Mouse (Mus musculus) forebrain, embryonic 13.5 days (tissue): ENCODE results near the gene Slc43a3. TPM values are rescaled to one million over a fixed set of nuclear protein-coding genes. Genes with fewer than 3 reads are reported as not detected.
A peak's percentile ranks its signal among the peaks of the same experiment; 100 is the strongest.

Experiments
- ATAC-seq: fragments of 200-750 bp; cut with Nextera tagmentation; 2 replicates; pipeline ENCODE4 v1.8.0; 2017
- H3K27ac ChIP-seq: fragments of 300-500 bp; sonication (generic); 2 replicates; pipeline ENCODE4 v1.5.1; 2015; ENCODE audit warnings: inconsistent platforms, mild to moderate bottlenecking, moderate library complexity
- H3K27me3 ChIP-seq: fragments of 300-500 bp; sonication (generic); 2 replicates; pipeline ENCODE4 v1.6.1; 2015; ENCODE audit warnings: mild to moderate bottlenecking, inconsistent platforms
- H3K36me3 ChIP-seq: fragments of 300-500 bp; sonication (generic); 2 replicates; pipeline ENCODE4 v1.6.1; 2015; ENCODE audit warnings: mild to moderate bottlenecking, inconsistent platforms; ENCODE audit not compliant: poor library complexity, severe bottlenecking
- H3K4me1 ChIP-seq: fragments of 300-500 bp; sonication (generic); 2 replicates; pipeline ENCODE4 v1.6.1; 2015; ENCODE audit warnings: inconsistent platforms
- H3K4me2 ChIP-seq: fragments of 300-500 bp; sonication (generic); 2 replicates; pipeline ENCODE4 v1.6.1; 2015; ENCODE audit warnings: inconsistent platforms, mild to moderate bottlenecking, moderate library complexity
- H3K4me3 ChIP-seq: fragments of 300-500 bp; sonication (generic); 2 replicates; pipeline ENCODE4 v1.5.1; 2015; ENCODE audit warnings: mild to moderate bottlenecking, inconsistent platforms
- H3K9ac ChIP-seq: fragments of 300-500 bp; sonication (generic); 2 replicates; pipeline ENCODE4 v1.6.1; 2015; ENCODE audit warnings: mild to moderate bottlenecking, inconsistent platforms
- H3K9me3 ChIP-seq: fragments of 300-500 bp; sonication (generic); replicated peaks from 2 replicates; pipeline ENCODE4 v1.6.1; 2016; ENCODE audit warnings: inconsistent platforms
- WGBS: fragments of 180-500 bp; shearing (Covaris S2); methylation state at CpG from one replicate; pipeline ENCODE4 v1.1.7; 2015; 5-methylcytosine and 5-hydroxymethylcytosine counted together
- polyA plus RNA-seq: library from polyadenylated mRNA; unstranded; fragments of >200 nt; fragmentation: Nextera tagmentation; extraction: Ambion mirVana; gene quantifications from 2 replicates; pipeline ENCODE4 v1.2.1, GENCODE M21; 2015

Slc43a3 gene
- polyA plus RNA-seq, 1 experiment from 2014 or later: 6.6 TPM

GRCm38 (mm10) chr2:84939711-84940110 is 3.3 kb downstream of the Slc43a3 start:
- Histone ChIP-seq H3K4me2 (no peak overlapping the region), H3K4me3 (no peak overlapping the region), H3K36me3 (no peaks in the 10 kb centered on the region), H3K27ac (no peak overlapping the region), H3K9ac (no peak overlapping the region), H3K4me1 (peaks cover 4% of the 10 kb centered on the region), H3K27me3 (no peaks in the 10 kb centered on the region), H3K9me3 (no peaks in the 10 kb centered on the region)
- no peak for ATAC-seq
- WGBS: 93% methylated on average over 6 of the region's 6 CpGs

- Histone ChIP-seq H3K4me2 (no peak overlapping the region), H3K9ac (no peak overlapping the region)
- 88% methylated on average over 2 of the region's 2 CpGs for WGBS
These were observed 5.0 kb downstream of the Slc43a3 start for GRCm38 (mm10) chr2:84941332-84941731.

GRCm38 (mm10) chr2:84941795-84942194 is 5.4 kb downstream of the Slc43a3 start:
- H3K27ac ChIP-seq: no peak overlapping the region
- H3K27me3 ChIP-seq: no peaks in the 10 kb centered on the region
- no peak overlapping the region for H3K4me2 ChIP-seq
- ATAC-seq: no peak
- no peak overlapping the region for H3K4me3 ChIP-seq
- no peaks in the 10 kb centered on the region; the same call in 1 of the 2 replicates for H3K4me1 ChIP-seq
- H3K36me3 ChIP-seq: no peaks in the 10 kb centered on the region
- no peak overlapping the region for H3K9ac ChIP-seq
- no peaks in the 10 kb centered on the region for H3K9me3 ChIP-seq
- 86% methylated on average over 4 of the region's 4 CpGs for WGBS

More at GRCm38 (mm10) chr2:84941332-84941731, 5.0 kb downstream of the Slc43a3 start:
- H3K36me3 ChIP-seq: no peaks in the 10 kb centered on the region
- no peak overlapping the region for H3K4me3 ChIP-seq
- no peak for ATAC-seq
- H3K4me1 ChIP-seq: no peaks in the 10 kb centered on the region; the same call in 1 of the 2 replicates
- no peaks in the 10 kb centered on the region for H3K9me3 ChIP-seq
- no peaks in the 10 kb centered on the region for H3K27me3 ChIP-seq
- H3K27ac ChIP-seq: no peak overlapping the region

GRCm38 (mm10) chr2:84947154-84947771 is 10.9 kb downstream of the Slc43a3 start:
- 87% methylated on average over 3 of the region's 3 CpGs for WGBS
- Histone ChIP-seq H3K36me3 (no peaks in the 10 kb centered on the region), H3K4me2 (no peak overlapping the region), H3K4me1 (no peaks in the 10 kb centered on the region), H3K27me3 (no peaks in the 10 kb centered on the region), H3K27ac (no peak overlapping the region), H3K4me3 (no peak overlapping the region), H3K9me3 (no peaks in the 10 kb centered on the region), H3K9ac (no peak overlapping the region)
- ATAC-seq: peak; percentile 48; the same call in 1 of the 2 replicates

- 86% methylated on average over 7 of the region's 7 CpGs for WGBS
These were observed 11.9 kb downstream of the Slc43a3 start for GRCm38 (mm10) chr2:84948252-84948651.

GRCm38 (mm10) chr2:84948721-84949120 is 12.3 kb downstream of the Slc43a3 start:
- WGBS: 90% methylated on average over 2 of the region's 2 CpGs
- Histone ChIP-seq H3K9ac (no peak overlapping the region), H3K9me3 (no peaks in the 10 kb centered on the region), H3K27me3 (no peaks in the 10 kb centered on the region), H3K4me1 (no peaks in the 10 kb centered on the region), H3K4me2 (no peak overlapping the region), H3K4me3 (no peak overlapping the region), H3K36me3 (no peaks in the 10 kb centered on the region), H3K27ac (no peak overlapping the region)
- ATAC-seq: 0 out of 2 replicates have a peak, but pooled peaks have one; percentile 11

More at GRCm38 (mm10) chr2:84948252-84948651, 11.9 kb downstream of the Slc43a3 start:
- no peaks in the 10 kb centered on the region for H3K9me3 ChIP-seq
- no peaks in the 10 kb centered on the region for H3K36me3 ChIP-seq
- H3K9ac ChIP-seq: no peak overlapping the region
- no peaks in the 10 kb centered on the region for H3K4me1 ChIP-seq
- H3K4me2 ChIP-seq: no peak overlapping the region
- no peak overlapping the region for H3K27ac ChIP-seq
- no peaks in the 10 kb centered on the region for H3K27me3 ChIP-seq
- no peak overlapping the region for H3K4me3 ChIP-seq
- ATAC-seq: no peak

- Histone ChIP-seq H3K4me3 (no peak overlapping the region), H3K4me1 (no peaks in the 10 kb centered on the region), H3K9ac (no peak overlapping the region), H3K9me3 (no peaks in the 10 kb centered on the region), H3K27ac (no peak overlapping the region), H3K36me3 (no peaks in the 10 kb centered on the region), H3K27me3 (no peaks in the 10 kb centered on the region), H3K4me2 (no peak overlapping the region)
- WGBS: 92% methylated on average over 8 of the region's 8 CpGs
- no peak for ATAC-seq
These were observed 14.6 kb downstream of the Slc43a3 start for GRCm38 (mm10) chr2:84951027-84951426.

GRCm38 (mm10) chr2:84952251-84952650 is 15.9 kb downstream of the Slc43a3 start:
- H3K27ac ChIP-seq: no peak overlapping the region
- H3K4me1 ChIP-seq: no peaks in the 10 kb centered on the region
- ATAC-seq: no peak
- H3K4me2 ChIP-seq: no peak overlapping the region
- H3K36me3 ChIP-seq: no peaks in the 10 kb centered on the region
- H3K27me3 ChIP-seq: no peaks in the 10 kb centered on the region
- 92% methylated on average over 1 of the region's 1 CpGs for WGBS
- no peaks in the 10 kb centered on the region for H3K9me3 ChIP-seq
- no peak overlapping the region for H3K4me3 ChIP-seq
- no peak overlapping the region for H3K9ac ChIP-seq

GRCm38 (mm10) chr2:84952693-84953092 is 16.3 kb downstream of the Slc43a3 start:
- no peak for ATAC-seq
- H3K4me3 ChIP-seq: no peak overlapping the region
- H3K9me3 ChIP-seq: no peaks in the 10 kb centered on the region
- 84% methylated on average over 4 of the region's 4 CpGs for WGBS
- H3K4me1 ChIP-seq: no peaks in the 10 kb centered on the region
- no peak overlapping the region for H3K4me2 ChIP-seq
- H3K27ac ChIP-seq: no peak overlapping the region
- H3K36me3 ChIP-seq: no peaks in the 10 kb centered on the region
- no peak overlapping the region for H3K9ac ChIP-seq
- no peaks in the 10 kb centered on the region for H3K27me3 ChIP-seq

GRCm38 (mm10) chr2:84955435-84955834 is 19.1 kb downstream of the Slc43a3 start:
- WGBS: 91% methylated on average over 9 of the region's 9 CpGs
- Histone ChIP-seq H3K4me2 (no peak overlapping the region), H3K9me3 (no peaks in the 10 kb centered on the region), H3K36me3 (no peaks in the 10 kb centered on the region), H3K27ac (no peak overlapping the region), H3K4me3 (no peak overlapping the region), H3K9ac (no peak overlapping the region), H3K4me1 (no peaks in the 10 kb centered on the region), H3K27me3 (no peaks in the 10 kb centered on the region)
- ATAC-seq: no peak

- Histone ChIP-seq H3K36me3 (no peaks in the 10 kb centered on the region), H3K27ac (no peak overlapping the region), H3K4me1 (no peaks in the 10 kb centered on the region), H3K9me3 (no peaks in the 10 kb centered on the region), H3K9ac (no peak overlapping the region), H3K4me2 (no peak overlapping the region), H3K4me3 (no peak overlapping the region), H3K27me3 (no peaks in the 10 kb centered on the region)
- 0 out of 2 replicates have a peak, but pooled peaks have one; percentile 3 for ATAC-seq
- WGBS: 57% methylated on average over 5 of the region's 5 CpGs
These were observed 19.9 kb downstream of the Slc43a3 start for GRCm38 (mm10) chr2:84956274-84956673.

- WGBS: 89% methylated on average over 11 of the region's 11 CpGs
These were observed 22.3 kb downstream of the Slc43a3 start for GRCm38 (mm10) chr2:84958588-84959264.

More at GRCm38 (mm10) chr2:84958588-84959264, 22.3 kb downstream of the Slc43a3 start:
- Histone ChIP-seq H3K27ac (no peak overlapping the region), H3K4me2 (no peak overlapping the region), H3K9me3 (no peaks in the 10 kb centered on the region), H3K4me3 (no peak overlapping the region), H3K9ac (no peak overlapping the region), H3K4me1 (no peaks in the 10 kb centered on the region), H3K36me3 (no peaks in the 10 kb centered on the region), H3K27me3 (no peaks in the 10 kb centered on the region)
- no peak for ATAC-seq
